In the genomic region with DNA sequence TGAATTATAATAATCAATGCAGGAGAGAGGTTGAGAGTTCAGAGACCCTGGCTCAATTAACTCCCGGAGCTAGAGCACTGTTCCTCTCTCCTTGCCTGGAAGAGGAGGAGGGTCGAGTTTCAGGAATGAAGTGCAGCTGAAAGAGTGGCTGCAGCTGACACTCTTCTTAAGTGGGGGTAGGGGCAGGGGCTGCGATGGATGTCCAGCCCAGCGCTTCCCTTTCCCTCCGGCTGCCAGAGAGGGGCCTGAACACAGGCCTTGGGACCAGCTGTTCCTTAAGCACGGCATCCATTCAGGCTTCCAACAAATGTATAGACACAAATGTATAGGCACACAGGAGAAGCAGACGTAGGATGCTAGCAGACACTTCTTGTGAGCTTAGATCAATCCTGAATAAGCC, we compare ENCODE assay signal across 15 mouse cellular contexts. TPM values are rescaled to one million over a fixed set of nuclear protein-coding genes. Genes with fewer than 3 reads are reported as not detected.
DNase-seq lines count a peak whose midpoint lies in the region; ATAC-seq lines count a peak whose summit lies in the region.
"Had no signal": no experiment of that assay in that cellular context is flagged by ENCODE, and none has a peak within 500 bp of the region (broad histone marks: within the 10 kb centered on the region; RNA-seq: fewer than 3 reads in every experiment).

No protein-coding gene starts in this region.

- peak overlapping the region; percentile 29; the same call in 1 of the 2 replicates for H3K27ac ChIP-seq in heart, embryonic 10.5 days
- H3K27ac ChIP-seq in hindbrain, embryonic 13.5 days, result no peak overlapping the region
- H3K27ac ChIP-seq in neural tube, embryonic 15.5 days (replicated peaks), result no peak overlapping the region
- H3K27ac ChIP-seq: embryonic facial prominence, embryonic 15.5 days; limb, embryonic 15.5 days; stomach, embryonic 15.5 days had no signal

- H3K9me3 ChIP-seq in heart, embryonic 10.5 days, result no peaks in the 10 kb centered on the region
- H3K9me3 ChIP-seq in megakaryocyte, embryonic 14.5 days, result no peaks in the 10 kb centered on the region
- H3K9me3 ChIP-seq in hindbrain, embryonic 13.5 days, result no peaks in the 10 kb centered on the region
- no peaks in the 10 kb centered on the region for H3K9me3 ChIP-seq in neural tube, embryonic 15.5 days (replicated peaks)
- H3K9me3 ChIP-seq: embryonic facial prominence, embryonic 15.5 days; limb, embryonic 15.5 days; stomach, embryonic 15.5 days had no signal

- ATAC-seq in megakaryocyte, adult 5-6 weeks (ENCODE audit: poor library complexity, severe bottlenecking), result no peak
- ATAC-seq in hindbrain, embryonic 13.5 days (ENCODE audit: low FRiP score), result no peak
- ATAC-seq in neural tube, embryonic 15.5 days (ENCODE audit: low FRiP score), result no peak
- ATAC-seq: inflammation-experienced regulatory T-cells, adult 6 months had no signal

- peaks cover 31% of the 10 kb centered on the region for H3K27me3 ChIP-seq in heart, embryonic 10.5 days (ENCODE audit: insufficient read depth, poor library complexity, severe bottlenecking)
- peaks cover 19% of the 10 kb centered on the region for H3K27me3 ChIP-seq in megakaryocyte, embryonic 14.5 days (replicated peaks)
- peaks cover 36% of the 10 kb centered on the region for H3K27me3 ChIP-seq in hindbrain, embryonic 13.5 days
- H3K27me3 ChIP-seq in neural tube, embryonic 15.5 days (replicated peaks), result peaks cover 33% of the 10 kb centered on the region
- H3K27me3 ChIP-seq: stomach, embryonic 15.5 days had no signal

- H3K4me3 ChIP-seq in heart, embryonic 10.5 days, result 0 out of 2 replicates have a peak overlapping the region, but pooled peaks have one; percentile 5
- H3K4me3 ChIP-seq in megakaryocyte, embryonic 14.5 days (replicated peaks), result peak overlapping the region; percentile 50
- H3K4me3 ChIP-seq in hindbrain, embryonic 13.5 days, result no peak overlapping the region
- no peak overlapping the region for H3K4me3 ChIP-seq in neural tube, embryonic 15.5 days (replicated peaks)
- H3K4me3 ChIP-seq: embryonic facial prominence, embryonic 15.5 days; limb, embryonic 15.5 days; stomach, embryonic 15.5 days had no signal

- H3K36me3 ChIP-seq in heart, embryonic 10.5 days, result no peaks in the 10 kb centered on the region
- peaks cover 55% of the 10 kb centered on the region for H3K36me3 ChIP-seq in megakaryocyte, embryonic 14.5 days (replicated peaks; ENCODE audit: low read length)
- H3K36me3 ChIP-seq in hindbrain, embryonic 13.5 days, result no peaks in the 10 kb centered on the region
- no peaks in the 10 kb centered on the region for H3K36me3 ChIP-seq in neural tube, embryonic 15.5 days
- H3K36me3 ChIP-seq: embryonic facial prominence, embryonic 15.5 days; limb, embryonic 15.5 days; stomach, embryonic 15.5 days had no signal

- peaks cover 69% of the 10 kb centered on the region for H3K4me1 ChIP-seq in heart, embryonic 10.5 days
- peaks cover 92% of the 10 kb centered on the region for H3K4me1 ChIP-seq in megakaryocyte, embryonic 14.5 days
- H3K4me1 ChIP-seq in hindbrain, embryonic 13.5 days (replicated peaks), result peaks cover 49% of the 10 kb centered on the region
- peaks cover 35% of the 10 kb centered on the region for H3K4me1 ChIP-seq in neural tube, embryonic 15.5 days

- no peak for DNase-seq in heart, embryonic 10.5 days (ENCODE audit: low spot score)
- DNase-seq in heart, adult 8-10 months (ENCODE audit: low spot score), result no peak
- DNase-seq in layer of hippocampus, postnatal 25 days (ENCODE audit: extremely low spot score in 1 of 2, low spot score in 1 of 2), result no peak
- DNase-seq: cerebellum, adult 2 months; kidney, postnatal 10 days; lung, postnatal 36 days; thymus, postnatal 25 days had no signal

- no peak overlapping the region for H3K9ac ChIP-seq in hindbrain, embryonic 13.5 days
- no peak overlapping the region for H3K9ac ChIP-seq in neural tube, embryonic 15.5 days (replicated peaks)
- H3K9ac ChIP-seq: embryonic facial prominence, embryonic 15.5 days; limb, embryonic 15.5 days; stomach, embryonic 15.5 days had no signal

- H3K4me2 ChIP-seq in hindbrain, embryonic 13.5 days, result peak overlapping the region; percentile 33
- peak overlapping the region; percentile 98 for H3K4me2 ChIP-seq in neural tube, embryonic 15.5 days
- H3K4me2 ChIP-seq: stomach, embryonic 15.5 days had no signal

- WGBS in heart, embryonic 10.5 days, result 19% methylated on average over 7 of the region's 7 CpGs
- WGBS in hindbrain, embryonic 13.5 days, result 16% methylated on average over 7 of the region's 7 CpGs
- WGBS in neural tube, embryonic 15.5 days, result 29% methylated on average over 7 of the region's 7 CpGs

RNA-seq across cellular contexts. Expression of a gene that starts 3.2 kb away (rescaled TPM):
- polyA plus RNA-seq in heart, embryonic 10.5 days (2016; fragmentation: Nextera tagmentation; extraction: Ambion mirVana), result 1.5 and 2.4 TPM in 2 replicates
- 10 to 100 TPM; 13.8 to 20.0 (median 16.1) TPM for total RNA-seq in heart, adult 8-10 months (2022)
- 4.4 and 6.7 TPM in 2 replicates for polyA plus RNA-seq in megakaryocyte, embryonic 14.5 days (2012; ENCODE audit: insufficient read depth, low replicate concordance)
- 0.42 TPM in 1 of 2 replicates, not detected in the other for total RNA-seq in megakaryocyte, adult 5-6 weeks (2015)
- total RNA-seq in megakaryocyte, adult 5-6 weeks (2017), result not detected in 2 replicates
- 4.8 and 5.2 TPM in 2 replicates for polyA plus RNA-seq in hindbrain, embryonic 13.5 days (2015; fragmentation: Nextera tagmentation; extraction: Ambion mirVana)
- 7.3 and 9.2 TPM in 2 replicates for polyA plus RNA-seq in neural tube, embryonic 15.5 days (2015; fragmentation: Nextera tagmentation; extraction: Ambion mirVana)
- 10 to 100 TPM; 61.9 to 72.7 TPM for total RNA-seq in layer of hippocampus, postnatal 25 days (2021)

RNA-seq across cellular contexts. Expression of a gene that starts 20.2 kb away (rescaled TPM):
- polyA plus RNA-seq in heart, embryonic 10.5 days (2016; fragmentation: Nextera tagmentation; extraction: Ambion mirVana), result 30.5 and 37.2 TPM in 2 replicates
- 10 to 100 TPM in 2 of 4 experiments, 1 to 10 TPM in 2; 9.0 to 11.7 (median 10.7) TPM for total RNA-seq in heart, adult 8-10 months (2022)
- polyA plus RNA-seq in megakaryocyte, embryonic 14.5 days (2012; ENCODE audit: insufficient read depth, low replicate concordance), result 2.9 TPM in 1 of 2 replicates, not detected in the other
- 14.3 and 18.3 TPM in 2 replicates for total RNA-seq in megakaryocyte, adult 5-6 weeks (2015)
- total RNA-seq in megakaryocyte, adult 5-6 weeks (2017), result 34.4 and 34.9 TPM in 2 replicates
- polyA plus RNA-seq in hindbrain, embryonic 13.5 days (2015; fragmentation: Nextera tagmentation; extraction: Ambion mirVana), result 26.4 and 27.4 TPM in 2 replicates
- polyA plus RNA-seq in neural tube, embryonic 15.5 days (2015; fragmentation: Nextera tagmentation; extraction: Ambion mirVana), result 22.0 and 24.1 TPM in 2 replicates
- 10 to 100 TPM; 11.5 to 12.0 TPM for total RNA-seq in layer of hippocampus, postnatal 25 days (2021)

Comparison
In these comparisons a context has a peak if more than half of its experiments do, and no peak if none do; other contexts are left out.
1. H3K4me3 ChIP-seq: peak in heart, embryonic 10.5 days (single experiment) and megakaryocyte, embryonic 14.5 days (single experiment); none in hindbrain, embryonic 13.5 days (single experiment) and neural tube, embryonic 15.5 days (single experiment).